Mouse (Mus musculus): Measurements from ENCODE around the gene Zkscan6. TPM values are rescaled to one million over a fixed set of nuclear protein-coding genes. Genes with fewer than 3 reads are reported as not detected.

Zkscan6 gene
- total RNA-seq (2021): 10 to 100 TPM in 1 of 2 experiments, 1 to 10 TPM in 1; 9.8 to 11.7 TPM
- long read RNA-seq, experiment 1, transcript Zkscan6-202 (7 exons, 2,270 nt): major isoform, 8 of 21 reads
- long read RNA-seq, experiment 1, partial matches to known transcripts: 0 of 21 reads
- long read RNA-seq, experiment 1, other reads (novel, unspliced or antisense): 13 of 21 reads
- long read RNA-seq, experiment 2, transcript Zkscan6-202 (7 exons, 2,270 nt): major isoform, 9 of 15 reads
- long read RNA-seq, experiment 2, partial matches to known transcripts: 0 of 15 reads
- long read RNA-seq, experiment 2, other reads (novel, unspliced or antisense): 6 of 15 reads

GRCm38 (mm10) chr11:65806909-65807504 lies at the start of gene Zkscan6:
Zkscan6 (plus strand) TSS chr11:65807175.
- peak; percentile 79 to 81 for DNase-seq (ENCODE audit: low spot score in 2 of 2)
- intact Hi-C loops (cut with DNase I): no loop called here

- intact Hi-C loops (cut with DNase I): no loop called here
- no peak for DNase-seq (ENCODE audit: low spot score in 2 of 2)
These were observed 47.6 kb upstream of the Zkscan6 start for GRCm38 (mm10) chr11:65759350-65759749.

GRCm38 (mm10) chr11:65760912-65761311 lies 46.1 kb upstream of the Zkscan6 start:
- no peak for DNase-seq (ENCODE audit: low spot score in 2 of 2)
- intact Hi-C loops (cut with DNase I): no loop called here

- intact Hi-C loops (cut with DNase I): no loop called here
- DNase-seq (ENCODE audit: low spot score in 2 of 2): no peak
These were observed 38.5 kb upstream of the Zkscan6 start for GRCm38 (mm10) chr11:65768445-65768844.

- intact Hi-C loops (cut with DNase I): no loop called here
- no peak for DNase-seq (ENCODE audit: low spot score in 2 of 2)
These were observed 37.0 kb upstream of the Zkscan6 start for GRCm38 (mm10) chr11:65769990-65770389.

GRCm38 (mm10) chr11:65771546-65771945 lies 35.4 kb upstream of the Zkscan6 start:
- intact Hi-C loops (cut with DNase I): no loop called here

GRCm38 (mm10) chr11:65773535-65773934 lies 33.4 kb upstream of the Zkscan6 start:
- DNase-seq (ENCODE audit: low spot score in 2 of 2): no peak
- intact Hi-C loops (cut with DNase I): no loop called here

More at GRCm38 (mm10) chr11:65771546-65771945, 35.4 kb upstream of the Zkscan6 start:
- no peak for DNase-seq (ENCODE audit: low spot score in 2 of 2)

GRCm38 (mm10) chr11:65773946-65774656 lies 32.9 kb upstream of the Zkscan6 start:
- DNase-seq (ENCODE audit: low spot score in 2 of 2): no peak
- intact Hi-C loops (cut with DNase I): no loop called here

GRCm38 (mm10) chr11:65776906-65777611 lies 29.9 kb upstream of the Zkscan6 start:
- intact Hi-C loops (cut with DNase I): no loop called here
- no peak for DNase-seq (ENCODE audit: low spot score in 2 of 2)

GRCm38 (mm10) chr11:65777810-65778209 lies 29.2 kb upstream of the Zkscan6 start:
- no peak for DNase-seq (ENCODE audit: low spot score in 2 of 2)
- intact Hi-C loops (cut with DNase I): no loop called here

GRCm38 (mm10) chr11:65779066-65779465 lies 27.9 kb upstream of the Zkscan6 start:
- intact Hi-C loops (cut with DNase I): no loop called here
- DNase-seq (ENCODE audit: low spot score in 2 of 2): peak in 1 of 2 experiments; percentile 22

- no peak for DNase-seq (ENCODE audit: low spot score in 2 of 2)
- intact Hi-C loops (cut with DNase I): no loop called here
These were observed 27.4 kb upstream of the Zkscan6 start for GRCm38 (mm10) chr11:65779578-65779977.

GRCm38 (mm10) chr11:65781596-65781995 lies 25.4 kb upstream of the Zkscan6 start:
- intact Hi-C loops (cut with DNase I): loop anchor here (10.0 kb wide), 1 partner anchor 57 kb away; no protein-coding TSS in a partner anchor

GRCm38 (mm10) chr11:65786160-65786559 lies 20.8 kb upstream of the Zkscan6 start:
- intact Hi-C loops (cut with DNase I): loop anchor here (10.0 kb wide), 1 partner anchor 61 kb away; no protein-coding TSS in a partner anchor
- no peak for DNase-seq (ENCODE audit: low spot score in 2 of 2)

More at GRCm38 (mm10) chr11:65781596-65781995, 25.4 kb upstream of the Zkscan6 start:
- DNase-seq (ENCODE audit: low spot score in 2 of 2): no peak

- intact Hi-C loops (cut with DNase I): loop anchor here (10.0 kb wide), 1 partner anchor 63 kb away; no protein-coding TSS in a partner anchor
These were observed 19.4 kb upstream of the Zkscan6 start for GRCm38 (mm10) chr11:65787421-65788151.

GRCm38 (mm10) chr11:65788154-65788553 lies 18.8 kb upstream of the Zkscan6 start, which contains the start of gene Map2k4:
Map2k4 (minus strand) TSS chr11:65788297.
- peak; percentile 78 to 92 for DNase-seq (ENCODE audit: low spot score in 2 of 2)
- intact Hi-C loops (cut with DNase I): loop anchor here (10.0 kb wide), 1 partner anchor 63 kb away; no protein-coding TSS in a partner anchor

More at GRCm38 (mm10) chr11:65787421-65788151, 19.4 kb upstream of the Zkscan6 start:
- no peak for DNase-seq (ENCODE audit: low spot score in 2 of 2)

GRCm38 (mm10) chr11:65794428-65795219 lies 12.4 kb upstream of the Zkscan6 start:
- DNase-seq (ENCODE audit: low spot score in 2 of 2): no peak
- intact Hi-C loops (cut with DNase I): no loop called here

- intact Hi-C loops (cut with DNase I): no loop called here
- no peak for DNase-seq (ENCODE audit: low spot score in 2 of 2)
These were observed 11.1 kb upstream of the Zkscan6 start for GRCm38 (mm10) chr11:65795896-65796295.

Measured in left cerebral cortex, postnatal 14 days (tissue).